Mouse (Mus musculus) forebrain, postnatal 0 days (tissue): Measurements from ENCODE around the gene Parp4. TPM values are rescaled to one million over a fixed set of nuclear protein-coding genes. Genes with fewer than 3 reads are reported as not detected.
A peak's percentile ranks its signal among the peaks of the same experiment; 100 is the strongest.

Source experiments
- ATAC-seq: fragments of 200-750 bp; cut with Nextera tagmentation; 2 replicates; pipeline ENCODE4 v1.8.0; 2017; ENCODE audit warnings: mild to moderate bottlenecking, moderate library complexity
- DNase-seq: peaks from one replicate; pipeline ENCODE4 v3.0.0-alpha.2; 2015
- H3K27ac ChIP-seq: fragments of 300-500 bp; sonication (generic); 2 replicates; pipeline ENCODE4 v1.5.1; 2014; ENCODE audit warnings: low read depth, mild to moderate bottlenecking, antibody characterized with exemption, low read length, moderate library complexity, mixed read lengths
- H3K27me3 ChIP-seq: fragments of 300-500 bp; sonication (generic); 2 replicates; pipeline ENCODE4 v1.6.1; 2014; ENCODE audit warnings: mild to moderate bottlenecking, low read length, mixed read lengths; ENCODE audit not compliant: insufficient read depth
- H3K36me3 ChIP-seq: fragments of 300-500 bp; sonication (generic); 2 replicates; pipeline ENCODE4 v1.6.1; 2014; ENCODE audit warnings: mild to moderate bottlenecking, moderate library complexity; ENCODE audit not compliant: insufficient read depth
- H3K4me1 ChIP-seq: fragments of 300-500 bp; sonication (generic); 2 replicates; pipeline ENCODE4 v1.6.1; 2014; ENCODE audit warnings: antibody characterized with exemption; ENCODE audit not compliant: insufficient read depth
- H3K4me2 ChIP-seq: fragments of 300-500 bp; sonication (generic); 2 replicates; pipeline ENCODE4 v1.6.1; 2014; ENCODE audit warnings: low read depth, mild to moderate bottlenecking, moderate library complexity
- H3K4me3 ChIP-seq: fragments of 300-500 bp; sonication (generic); 2 replicates; pipeline ENCODE4 v1.5.1; 2014; ENCODE audit warnings: low read depth, low read length, mixed read lengths
- H3K9ac ChIP-seq: fragments of 300-500 bp; sonication (generic); 2 replicates; pipeline ENCODE4 v1.6.1; 2014; ENCODE audit warnings: mild to moderate bottlenecking
- H3K9me3 ChIP-seq: fragments of 300-500 bp; sonication (generic); 2 replicates; pipeline ENCODE4 v1.6.1; 2016; ENCODE audit warnings: low read length
- CTCF ChIP-seq: sonication (generic); IDR thresholded peaks from 2 replicates; pipeline ENCODE4 v1.5.1; 2016; ENCODE audit warnings: antibody characterized with exemption, control low read depth, low read depth
- WGBS: fragments of 180-500 bp; shearing (Covaris S2); extraction: QIAGEN DNeasy Blood & Tissue Kit; methylation state at CpG from one replicate; pipeline ENCODE4 v1.1.7; 2014; 5-methylcytosine and 5-hydroxymethylcytosine counted together
- polyA plus RNA-seq: library from polyadenylated mRNA; unstranded; fragments of >200 nt; fragmentation: Nextera tagmentation; extraction: Ambion mirVana; gene quantifications from 2 replicates; pipeline ENCODE4 v1.2.1, GENCODE M21; 2015
- total RNA-seq: library from RNA; depleted of rRNA; stranded (reverse); fragments of >200 nt; gene quantifications from 2 replicates; pipeline ENCODE4 v1.2.3, GENCODE M21; 2014

The Parp4 gene
- total and polyA plus RNA-seq, 2 experiments from 2014 or later = 0.80 to 1.3 TPM

DNA sequence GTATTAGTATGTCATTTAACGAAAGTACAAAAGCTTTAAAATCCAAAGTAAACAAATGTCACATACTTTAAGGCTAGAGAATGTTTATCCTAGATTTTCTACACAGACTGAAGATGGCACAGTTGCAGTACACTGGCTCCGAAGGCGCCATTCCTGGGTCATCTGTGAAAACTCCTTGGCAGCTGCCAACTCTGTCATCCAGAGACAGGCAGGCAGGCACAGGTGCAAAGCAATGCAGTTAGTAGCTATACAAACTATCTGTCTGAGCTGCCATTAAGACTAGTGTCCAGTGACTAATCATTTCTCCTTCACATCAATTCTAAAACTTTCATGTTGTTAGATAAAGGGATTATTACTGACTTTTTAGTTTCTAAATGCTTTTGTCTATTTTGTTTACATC is 16.3 kb upstream of the Parp4 start:
- H3K4me1 ChIP-seq = no peaks in the 10 kb centered on the region
- WGBS = 94% methylated on average over 3 of the region's 3 CpGs
- no peak overlapping the region for H3K4me2 ChIP-seq
- TF ChIP-seq CTCF = no peak
- no peaks in the 10 kb centered on the region for H3K9me3 ChIP-seq
- H3K9ac ChIP-seq = no peak overlapping the region
- H3K36me3 ChIP-seq = peaks cover 24% of the 10 kb centered on the region
- H3K27ac ChIP-seq = no peak overlapping the region
- DNase-seq (no peak), ATAC-seq (no peak)
- H3K27me3 ChIP-seq = no peaks in the 10 kb centered on the region
- H3K4me3 ChIP-seq = no peak overlapping the region

DNA sequence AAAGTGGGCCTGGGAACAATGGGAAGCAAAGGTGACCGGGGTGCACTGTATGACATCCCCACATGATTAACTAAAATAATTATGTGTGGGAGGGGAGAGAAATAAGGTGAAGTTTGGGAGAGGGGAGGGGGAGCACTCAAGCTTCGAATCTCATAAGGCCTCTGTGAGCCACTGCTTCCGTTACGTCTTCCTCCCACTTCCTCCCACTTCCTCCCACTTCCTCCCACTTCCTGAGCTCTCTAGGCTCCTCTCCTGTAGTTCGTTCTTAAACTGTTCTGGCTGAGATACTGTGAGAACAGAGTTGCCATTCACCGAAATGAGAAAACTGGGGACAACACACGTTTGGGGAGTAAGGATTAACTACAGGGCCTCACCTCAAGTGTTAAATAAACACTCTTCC is 7.9 kb upstream of the Parp4 start:
- Histone ChIP-seq H3K27ac (no peak overlapping the region), H3K36me3 (peaks cover 11% of the 10 kb centered on the region), H3K27me3 (no peaks in the 10 kb centered on the region), H3K4me2 (no peak overlapping the region), H3K4me1 (no peaks in the 10 kb centered on the region), H3K9ac (no peak overlapping the region), H3K4me3 (no peak overlapping the region), H3K9me3 (no peaks in the 10 kb centered on the region)
- no peak for ATAC-seq
- no peak for TF ChIP-seq CTCF
- 86% methylated on average over 7 of the region's 7 CpGs for WGBS
- no peak for DNase-seq

GRCm38 (mm10) chr14:56569041-56569440 is 6.4 kb upstream of the Parp4 start:
- Histone ChIP-seq H3K9ac (no peak overlapping the region), H3K4me1 (no peaks in the 10 kb centered on the region), H3K27ac (no peak overlapping the region), H3K36me3 (peaks cover 4% of the 10 kb centered on the region; the same call in 1 of the 2 replicates), H3K27me3 (no peaks in the 10 kb centered on the region), H3K4me2 (no peak overlapping the region), H3K4me3 (no peak overlapping the region), H3K9me3 (no peaks in the 10 kb centered on the region)
- no peak for ATAC-seq
- 81% methylated on average over 4 of the region's 4 CpGs for WGBS
- no peak for TF ChIP-seq CTCF
- no peak for DNase-seq

DNA sequence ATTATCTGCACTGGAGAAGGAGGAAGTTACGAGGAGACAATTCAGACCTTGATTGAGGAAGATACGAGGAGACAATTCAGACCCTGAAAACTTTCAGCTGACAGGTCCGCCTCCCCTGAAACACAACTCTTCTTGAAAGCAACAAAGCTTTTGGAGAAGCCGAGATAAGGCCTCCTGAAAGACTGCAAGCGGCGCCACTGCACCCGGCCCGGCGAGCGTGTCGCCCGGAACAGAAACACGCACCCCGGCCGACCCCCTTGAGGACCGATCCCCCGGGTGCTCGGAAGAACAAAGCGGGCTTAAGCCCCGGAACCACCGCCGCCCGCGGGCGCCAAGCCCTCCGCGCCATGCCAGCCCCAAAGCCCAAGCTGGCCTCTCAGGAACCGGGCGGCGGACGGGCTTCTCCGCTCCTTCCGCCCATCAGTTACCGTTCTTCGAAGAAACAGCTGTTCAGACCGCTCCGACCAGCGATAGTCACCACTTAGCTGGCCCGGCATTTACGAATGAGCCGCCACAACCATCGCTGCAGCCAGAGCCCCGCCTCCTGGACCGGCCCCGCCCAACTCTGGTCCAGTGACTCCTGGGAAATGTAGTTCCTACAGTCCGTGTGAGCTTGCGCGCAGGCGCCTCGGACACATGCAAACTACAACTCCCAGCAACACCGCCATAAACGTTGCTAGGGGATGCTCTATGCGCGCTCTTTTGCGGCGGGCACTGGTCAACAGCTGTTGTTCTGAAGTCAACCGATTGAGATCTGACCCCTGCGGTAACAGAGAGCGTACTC is 3.9 kb upstream of the Parp4 start:
- Histone ChIP-seq H3K4me3 (peak overlapping the region; percentile 79), H3K9ac (peak overlapping the region; percentile 67), H3K27me3 (no peaks in the 10 kb centered on the region), H3K4me2 (peak overlapping the region; percentile 66), H3K4me1 (peaks cover 5% of the 10 kb centered on the region; the same call in 1 of the 2 replicates), H3K9me3 (no peaks in the 10 kb centered on the region), H3K27ac (peak overlapping the region; percentile 64; the same call in 1 of the 2 replicates), H3K36me3 (no peaks in the 10 kb centered on the region)
- ATAC-seq = peak; percentile 100
- TF ChIP-seq CTCF = no peak
- under 1% methylated on average over 59 of the region's 59 CpGs for WGBS
- peak; percentile 96 for DNase-seq

DNA sequence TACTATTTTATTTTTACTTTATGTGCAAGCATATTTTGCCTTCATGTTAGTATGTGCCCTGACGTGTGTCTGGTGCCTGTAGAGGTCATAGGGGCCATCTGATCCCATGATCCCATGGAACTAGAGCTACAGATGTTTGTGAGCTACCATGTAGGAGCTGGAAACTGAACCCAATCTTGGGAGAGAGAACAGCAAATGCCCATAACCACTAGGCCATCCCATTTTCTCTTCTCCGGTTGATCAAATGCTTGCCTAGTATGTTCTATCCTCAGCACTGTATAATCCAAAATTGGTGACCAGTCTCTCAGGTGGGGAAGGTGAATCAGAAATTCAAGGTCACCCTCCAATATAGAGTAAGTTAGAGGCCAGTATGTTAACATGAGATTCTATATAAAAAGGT is 2.9 kb upstream of the Parp4 start:
- H3K9me3 ChIP-seq = no peaks in the 10 kb centered on the region
- H3K4me3 ChIP-seq = peak overlapping the region; percentile 79; the same call in 1 of the 2 replicates
- peaks cover 5% of the 10 kb centered on the region; the same call in 1 of the 2 replicates for H3K4me1 ChIP-seq
- DNase-seq (no peak), ATAC-seq (no peak)
- no peaks in the 10 kb centered on the region for H3K27me3 ChIP-seq
- peak overlapping the region; percentile 44 for H3K4me2 ChIP-seq
- H3K27ac ChIP-seq = no peak overlapping the region
- WGBS = 73% methylated on average over 2 of the region's 2 CpGs
- no peaks in the 10 kb centered on the region for H3K36me3 ChIP-seq
- no peak for TF ChIP-seq CTCF
- no peak overlapping the region for H3K9ac ChIP-seq

- peak overlapping the region; percentile 34; the same call in 1 of the 2 replicates for H3K4me3 ChIP-seq
- H3K4me1 ChIP-seq = peaks cover 5% of the 10 kb centered on the region; the same call in 1 of the 2 replicates
- H3K36me3 ChIP-seq = no peaks in the 10 kb centered on the region
- TF ChIP-seq CTCF = no peak
- peak overlapping the region; percentile 55 for H3K4me2 ChIP-seq
- H3K27me3 ChIP-seq = no peaks in the 10 kb centered on the region
- no peak overlapping the region for H3K27ac ChIP-seq
- DNase-seq (no peak), ATAC-seq (no peak)
- H3K9me3 ChIP-seq = no peaks in the 10 kb centered on the region
- 70% methylated on average over 18 of the region's 18 CpGs for WGBS
- no peak overlapping the region for H3K9ac ChIP-seq
Measured at GRCm38 (mm10) chr14:56575969-56576901, 816 bp downstream of the Parp4 start.
